Mouse (Mus musculus): ENCODE data around the gene Fnbp1. TPM values are rescaled to one million over a fixed set of nuclear protein-coding genes. Genes with fewer than 3 reads are reported as not detected.
"Not testable (repeated sequence)": the region's sequence is repeated elsewhere in the genome, so short reads cannot be mapped to it uniquely, and the experiment has no call there.

Gene Fnbp1
- polyA plus RNA-seq, 1 experiment from 2014 or later: 26.3 TPM

DNA sequence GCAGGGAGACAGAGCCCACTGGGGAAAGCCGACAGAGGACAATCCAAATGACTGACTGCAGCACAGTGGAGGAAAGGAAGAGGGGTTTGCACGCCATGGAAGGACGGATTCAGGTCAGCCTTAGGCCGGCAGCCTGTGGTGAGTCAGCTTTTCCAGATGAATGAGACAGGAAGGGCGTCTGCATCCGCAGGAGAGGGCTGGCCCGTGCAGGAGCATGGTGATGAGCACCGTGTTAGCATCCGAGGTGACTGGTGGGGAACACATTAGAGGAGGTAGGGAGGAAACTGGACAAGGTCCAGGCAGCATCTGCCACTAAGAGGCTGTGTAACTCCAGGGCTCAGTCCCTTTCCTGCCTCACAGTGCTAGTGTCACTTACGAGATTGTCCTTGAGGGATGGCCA, 27.2 kb upstream of the Fnbp1 start:
- H3K9me3 ChIP-seq: no peaks in the 10 kb centered on the region
- H3K27ac ChIP-seq: no peak overlapping the region
- ATAC-seq (ENCODE audit: insufficient number of reproducible peaks, insufficient read depth, low FRiP score, low TSS enrichment): no peak
- no peak overlapping the region for H3K9ac ChIP-seq
- H3K4me2 ChIP-seq (replicated peaks): no peak overlapping the region
- H3K36me3 ChIP-seq: peaks cover 68% of the 10 kb centered on the region
- no peak overlapping the region for H3K4me3 ChIP-seq
- WGBS: 93% methylated on average over 10 of the region's 10 CpGs
- peaks cover 17% of the 10 kb centered on the region for H3K4me1 ChIP-seq
- H3K27me3 ChIP-seq: no peaks in the 10 kb centered on the region

GRCm38 (mm10) chr2:31167571-31167970, 25.8 kb upstream of the Fnbp1 start:
- not testable (repeated sequence) for H3K27me3 ChIP-seq; H3K9ac ChIP-seq; H3K4me3 ChIP-seq; H3K27ac ChIP-seq; ATAC-seq (ENCODE audit: insufficient number of reproducible peaks, insufficient read depth, low FRiP score, low TSS enrichment); H3K9me3 ChIP-seq; H3K4me2 ChIP-seq (replicated peaks)
- WGBS: 89% methylated on average over 2 of the region's 2 CpGs
- peaks cover 18% of the 10 kb centered on the region for H3K4me1 ChIP-seq
- H3K36me3 ChIP-seq: peaks cover 54% of the 10 kb centered on the region

GRCm38 (mm10) chr2:31165529-31165928, 23.7 kb upstream of the Fnbp1 start:
- Histone ChIP-seq H3K9me3 (no peaks in the 10 kb centered on the region), H3K4me2 (replicated peaks) (no peak overlapping the region), H3K27me3 (no peaks in the 10 kb centered on the region), H3K4me1 (peaks cover 18% of the 10 kb centered on the region), H3K9ac (no peak overlapping the region), H3K27ac (peak overlapping the region; percentile 55), H3K4me3 (no peak overlapping the region), H3K36me3 (peaks cover 33% of the 10 kb centered on the region)
- 46% methylated on average over 4 of the region's 4 CpGs for WGBS
- no peak for ATAC-seq (ENCODE audit: insufficient number of reproducible peaks, insufficient read depth, low FRiP score, low TSS enrichment)

- H3K4me1 ChIP-seq: peaks cover 18% of the 10 kb centered on the region
- H3K27ac ChIP-seq: peak overlapping the region; percentile 55
- no peaks in the 10 kb centered on the region for H3K9me3 ChIP-seq
- H3K4me3 ChIP-seq: no peak overlapping the region
- peaks cover 28% of the 10 kb centered on the region for H3K36me3 ChIP-seq
- H3K9ac ChIP-seq: peak overlapping the region; percentile 19; the same call in 1 of the 2 replicates
- ATAC-seq (ENCODE audit: insufficient number of reproducible peaks, insufficient read depth, low FRiP score, low TSS enrichment): no peak
- H3K27me3 ChIP-seq: no peaks in the 10 kb centered on the region
- H3K4me2 ChIP-seq (replicated peaks): no peak overlapping the region; the same call in 1 of the 2 replicates
- WGBS: 23% methylated on average over 5 of the region's 5 CpGs
These were observed 23.1 kb upstream of the Fnbp1 start for GRCm38 (mm10) chr2:31164841-31165455.

GRCm38 (mm10) chr2:31163361-31164118, 21.7 kb upstream of the Fnbp1 start:
- Histone ChIP-seq H3K9ac (no peak overlapping the region), H3K4me3 (no peak overlapping the region), H3K27me3 (no peaks in the 10 kb centered on the region), H3K4me1 (peaks cover 18% of the 10 kb centered on the region), H3K27ac (peak overlapping the region; percentile 41), H3K4me2 (replicated peaks) (no peak overlapping the region), H3K36me3 (peaks cover 13% of the 10 kb centered on the region), H3K9me3 (no peaks in the 10 kb centered on the region)
- ATAC-seq (ENCODE audit: insufficient number of reproducible peaks, insufficient read depth, low FRiP score, low TSS enrichment): peak; percentile 43; the same call in 1 of the 2 replicates
- 75% methylated on average over 11 of the region's 11 CpGs for WGBS

DNA sequence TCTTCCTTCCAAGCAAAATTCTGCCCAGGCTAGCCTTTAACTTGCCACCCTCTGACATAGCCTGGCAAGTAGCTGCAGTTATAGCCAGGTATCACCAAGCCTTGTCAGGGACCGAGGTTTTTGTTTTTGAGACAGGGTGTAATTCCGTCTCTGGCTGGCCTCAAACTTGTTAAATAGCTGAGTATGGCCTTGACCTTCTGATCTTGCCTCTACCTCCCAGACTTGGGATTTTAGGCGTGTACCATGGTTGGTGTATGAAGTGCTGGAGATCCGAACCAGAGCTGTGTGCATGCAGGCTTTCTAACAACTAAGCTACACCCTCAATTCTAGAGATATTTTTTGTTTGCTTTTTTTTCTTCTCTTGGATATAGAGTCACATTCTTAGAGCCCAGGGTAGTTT, 19.8 kb upstream of the Fnbp1 start:
- no peak for ATAC-seq (ENCODE audit: insufficient number of reproducible peaks, insufficient read depth, low FRiP score, low TSS enrichment)
- 86% methylated on average over 4 of the region's 4 CpGs for WGBS
- Histone ChIP-seq H3K36me3 (peaks cover 3% of the 10 kb centered on the region; the same call in 1 of the 2 replicates), H3K27ac (no peak overlapping the region), H3K4me1 (peaks cover 18% of the 10 kb centered on the region), H3K4me3 (no peak overlapping the region), H3K27me3 (no peaks in the 10 kb centered on the region), H3K9ac (no peak overlapping the region), H3K9me3 (no peaks in the 10 kb centered on the region), H3K4me2 (replicated peaks) (no peak overlapping the region)

GRCm38 (mm10) chr2:31160147-31160920, 18.5 kb upstream of the Fnbp1 start:
- Histone ChIP-seq H3K4me1 (peaks cover 15% of the 10 kb centered on the region), H3K36me3 (peaks cover 3% of the 10 kb centered on the region; the same call in 1 of the 2 replicates), H3K4me3 (no peak overlapping the region), H3K9me3 (no peaks in the 10 kb centered on the region), H3K27ac (no peak overlapping the region), H3K9ac (no peak overlapping the region), H3K27me3 (no peaks in the 10 kb centered on the region), H3K4me2 (replicated peaks) (no peak overlapping the region)
- no peak for ATAC-seq (ENCODE audit: insufficient number of reproducible peaks, insufficient read depth, low FRiP score, low TSS enrichment)
- 88% methylated on average over 10 of the region's 10 CpGs for WGBS

DNA sequence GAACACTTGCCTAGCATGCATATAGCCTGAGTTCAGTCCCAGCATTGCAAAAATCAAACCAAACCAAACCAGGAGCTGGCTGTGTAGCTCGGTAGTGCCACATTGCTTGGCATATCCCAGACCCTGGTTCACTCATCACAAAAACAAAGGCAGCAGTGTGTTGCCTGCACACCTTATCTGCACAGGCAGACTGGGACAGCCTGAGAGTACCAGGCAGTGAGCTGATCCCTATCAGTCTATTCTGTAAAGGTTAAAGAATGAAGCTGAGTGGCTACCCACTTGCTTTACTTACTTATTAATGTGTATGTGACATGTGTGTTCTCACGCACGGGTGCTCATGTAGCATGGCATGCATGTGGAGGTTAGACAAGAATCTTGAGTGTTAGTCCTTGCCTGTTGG, 15.0 kb upstream of the Fnbp1 start:
- no peak overlapping the region for H3K27ac ChIP-seq
- H3K4me2 ChIP-seq (replicated peaks): no peak overlapping the region
- H3K4me1 ChIP-seq: peaks cover 11% of the 10 kb centered on the region; the same call in 1 of the 2 replicates
- 83% methylated on average over 3 of the region's 3 CpGs for WGBS
- H3K9me3 ChIP-seq: no peaks in the 10 kb centered on the region
- peaks cover 3% of the 10 kb centered on the region; the same call in 1 of the 2 replicates for H3K36me3 ChIP-seq
- no peaks in the 10 kb centered on the region for H3K27me3 ChIP-seq
- ATAC-seq (ENCODE audit: insufficient number of reproducible peaks, insufficient read depth, low FRiP score, low TSS enrichment): no peak
- H3K9ac ChIP-seq: no peak overlapping the region
- H3K4me3 ChIP-seq: no peak overlapping the region

- H3K27ac ChIP-seq: peak within 1 kb of the TSS; percentile 58
- peak within 1 kb of the TSS; percentile 80 for H3K9ac ChIP-seq
- no peaks in the 10 kb centered on the region for H3K27me3 ChIP-seq
- peak; percentile 87 for ATAC-seq (ENCODE audit: insufficient number of reproducible peaks, insufficient read depth, low FRiP score, low TSS enrichment)
- H3K4me1 ChIP-seq: peaks cover 15% of the 10 kb centered on the region; the same call in 1 of the 2 replicates
- peak within 1 kb of the TSS; percentile 64 for H3K4me2 ChIP-seq (replicated peaks)
- peaks cover 14% of the 10 kb centered on the region; the same call in 1 of the 2 replicates for H3K36me3 ChIP-seq
- H3K4me3 ChIP-seq: peak within 1 kb of the TSS; percentile 80
- under 1% methylated on average over 53 of the region's 53 CpGs for WGBS
- no peaks in the 10 kb centered on the region for H3K9me3 ChIP-seq
These were observed 10.3 kb upstream of the Fnbp1 start, which contains the start of gene Gpr107 for GRCm38 (mm10) chr2:31151892-31152812. Gpr107 (plus strand) TSS chr2:31152316.

DNA sequence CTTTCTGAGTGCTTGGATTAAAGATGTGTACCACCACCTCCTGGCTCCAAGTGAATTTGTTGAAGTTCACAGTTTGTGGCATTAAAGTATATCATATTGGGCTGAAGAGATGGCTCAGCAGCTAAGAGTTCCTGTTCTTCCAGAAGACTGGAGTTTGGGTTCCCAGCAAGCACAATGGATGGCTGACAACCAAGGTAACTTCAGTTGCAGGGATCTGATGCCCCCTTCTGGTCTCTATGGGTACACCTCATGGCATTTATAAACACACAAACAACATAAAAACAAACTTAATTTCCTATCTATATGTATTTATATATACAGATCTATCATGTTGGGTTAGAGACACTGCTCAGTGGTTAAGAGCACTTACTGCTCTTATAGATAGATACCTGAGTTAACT, 9.0 kb upstream of the Fnbp1 start:
- H3K36me3 ChIP-seq: peaks cover 16% of the 10 kb centered on the region; the same call in 1 of the 2 replicates
- H3K4me2 ChIP-seq (replicated peaks): no peak overlapping the region
- no peaks in the 10 kb centered on the region for H3K9me3 ChIP-seq
- no peak for ATAC-seq (ENCODE audit: insufficient number of reproducible peaks, insufficient read depth, low FRiP score, low TSS enrichment)
- H3K9ac ChIP-seq: no peak overlapping the region
- H3K27me3 ChIP-seq: no peaks in the 10 kb centered on the region
- H3K4me3 ChIP-seq: no peak overlapping the region
- no peak overlapping the region for H3K27ac ChIP-seq
- peaks cover 15% of the 10 kb centered on the region; the same call in 1 of the 2 replicates for H3K4me1 ChIP-seq

- H3K27me3 ChIP-seq: 0 out of 2 replicates have a peak, but pooled peaks cover 2% of the 10 kb centered on the region
- no peak for ATAC-seq (ENCODE audit: insufficient number of reproducible peaks, insufficient read depth, low FRiP score, low TSS enrichment)
- 83% methylated on average over 7 of the region's 7 CpGs for whole genome bisulfite sequencing
These were observed 5.2 kb upstream of the Fnbp1 start for GRCm38 (mm10) chr2:31147054-31147453.

More at GRCm38 (mm10) chr2:31147054-31147453, 5.2 kb upstream of the Fnbp1 start:
- H3K4me3 ChIP-seq: no peak overlapping the region
- H3K36me3 ChIP-seq: peaks cover 19% of the 10 kb centered on the region; the same call in 1 of the 2 replicates
- no peaks in the 10 kb centered on the region for H3K9me3 ChIP-seq
- H3K27ac ChIP-seq: no peak overlapping the region
- H3K9ac ChIP-seq: no peak overlapping the region
- H3K4me2 ChIP-seq (replicated peaks): no peak overlapping the region
- peaks cover 9% of the 10 kb centered on the region for H3K4me1 ChIP-seq
